Mouse (Mus musculus): Measurements from ENCODE around the gene Pip5kl1. TPM values are rescaled to one million over a fixed set of nuclear protein-coding genes. Genes with fewer than 3 reads are reported as not detected.

The Pip5kl1 gene
- polyA plus RNA-seq (2014; fragmentation: Illumina TruSeq; extraction: RNeasy Lipid Tissue Mini Kit (QIAGEN cat#74804); ENCODE audit: low read depth, low replicate concordance) = not detected

GRCm38 (mm10) chr2:32574497-32574896 lies at the start of gene Pip5kl1:
Pip5kl1 (plus strand) TSS chr2:32574797.

GRCm38 (mm10) chr2:32534733-32535471 lies 39.7 kb upstream of the Pip5kl1 start, which contains the start of gene Fam102a:
Fam102a (plus strand) TSS chr2:32535332.

GRCm38 (mm10) chr2:32570698-32571494 lies 3.7 kb upstream of the Pip5kl1 start, which contains the start of gene Dpm2:
Dpm2 (plus strand) TSS chr2:32570858.

GRCm38 (mm10) chr2:32575586-32576160 lies 1.1 kb downstream of the Pip5kl1 start, which contains the start of gene 9430097D07Rik:
9430097D07Rik (minus strand) TSS chr2:32575684.

GRCm38 (mm10) chr2:32586871-32587351 lies 12.3 kb downstream of the Pip5kl1 start, which contains the start of gene St6galnac4:
St6galnac4 (plus strand) TSS chr2:32587095.

GRCm38 (mm10) chr2:32599409-32599808 lies 24.8 kb downstream of the Pip5kl1 start, which contains the start of gene St6galnac6:
St6galnac6 (plus strand) TSS chr2:32599709.

GRCm38 (mm10) chr2:32621517-32621859 lies 46.9 kb downstream of the Pip5kl1 start, which contains the start of gene Ak1:
Ak1 (plus strand) TSS chr2:32621758.

Other genes with a start within 250 kb of the Pip5kl1 start
- gene Ciz1, start 222.5 kb upstream of the Pip5kl1 start, polyA plus RNA-seq (2014; fragmentation: Illumina TruSeq; extraction: RNeasy Lipid Tissue Mini Kit (QIAGEN cat#74804); ENCODE audit: low read depth, low replicate concordance) = 15.1 TPM
- 2.1 TPM for gene Dnm1, start 221.5 kb upstream of the Pip5kl1 start, polyA plus RNA-seq (2014; fragmentation: Illumina TruSeq; extraction: RNeasy Lipid Tissue Mini Kit (QIAGEN cat#74804); ENCODE audit: low read depth, low replicate concordance)
- 1.0 TPM for gene 1110008P14Rik, start 192.9 kb upstream of the Pip5kl1 start, polyA plus RNA-seq (2014; fragmentation: Illumina TruSeq; extraction: RNeasy Lipid Tissue Mini Kit (QIAGEN cat#74804); ENCODE audit: low read depth, low replicate concordance)
- 1.7 TPM for gene Lcn2, start 186.5 kb upstream of the Pip5kl1 start, polyA plus RNA-seq (2014; fragmentation: Illumina TruSeq; extraction: RNeasy Lipid Tissue Mini Kit (QIAGEN cat#74804); ENCODE audit: low read depth, low replicate concordance)
- gene Ptges2, start 178.9 kb upstream of the Pip5kl1 start, polyA plus RNA-seq (2014; fragmentation: Illumina TruSeq; extraction: RNeasy Lipid Tissue Mini Kit (QIAGEN cat#74804); ENCODE audit: low read depth, low replicate concordance) = 1.1 TPM
- 0.82 TPM for gene Naif1, start 124.3 kb upstream of the Pip5kl1 start, polyA plus RNA-seq (2014; fragmentation: Illumina TruSeq; extraction: RNeasy Lipid Tissue Mini Kit (QIAGEN cat#74804); ENCODE audit: low read depth, low replicate concordance)
- 2.2 TPM for gene Slc25a25, start 123.4 kb upstream of the Pip5kl1 start, polyA plus RNA-seq (2014; fragmentation: Illumina TruSeq; extraction: RNeasy Lipid Tissue Mini Kit (QIAGEN cat#74804); ENCODE audit: low read depth, low replicate concordance)
- gene Fam102a, start 39.5 kb upstream of the Pip5kl1 start, polyA plus RNA-seq (2014; fragmentation: Illumina TruSeq; extraction: RNeasy Lipid Tissue Mini Kit (QIAGEN cat#74804); ENCODE audit: low read depth, low replicate concordance) = 20.4 TPM
- 3.8 TPM for gene Dpm2, start 3.9 kb upstream of the Pip5kl1 start, polyA plus RNA-seq (2014; fragmentation: Illumina TruSeq; extraction: RNeasy Lipid Tissue Mini Kit (QIAGEN cat#74804); ENCODE audit: low read depth, low replicate concordance)
- gene 9430097D07Rik, start 887 bp downstream of the Pip5kl1 start, polyA plus RNA-seq (2014; fragmentation: Illumina TruSeq; extraction: RNeasy Lipid Tissue Mini Kit (QIAGEN cat#74804); ENCODE audit: low read depth, low replicate concordance) = not detected
- 8.4 TPM for gene St6galnac4, start 12.3 kb downstream of the Pip5kl1 start, polyA plus RNA-seq (2014; fragmentation: Illumina TruSeq; extraction: RNeasy Lipid Tissue Mini Kit (QIAGEN cat#74804); ENCODE audit: low read depth, low replicate concordance)
- 109 TPM for gene St6galnac6, start 24.9 kb downstream of the Pip5kl1 start, polyA plus RNA-seq (2014; fragmentation: Illumina TruSeq; extraction: RNeasy Lipid Tissue Mini Kit (QIAGEN cat#74804); ENCODE audit: low read depth, low replicate concordance)
- 1.3 TPM for gene Ak1, start 47.0 kb downstream of the Pip5kl1 start, polyA plus RNA-seq (2014; fragmentation: Illumina TruSeq; extraction: RNeasy Lipid Tissue Mini Kit (QIAGEN cat#74804); ENCODE audit: low read depth, low replicate concordance)
- 2.1 TPM for gene Eng, start 71.8 kb downstream of the Pip5kl1 start, polyA plus RNA-seq (2014; fragmentation: Illumina TruSeq; extraction: RNeasy Lipid Tissue Mini Kit (QIAGEN cat#74804); ENCODE audit: low read depth, low replicate concordance)
- gene Fpgs, start 129.3 kb downstream of the Pip5kl1 start, polyA plus RNA-seq (2014; fragmentation: Illumina TruSeq; extraction: RNeasy Lipid Tissue Mini Kit (QIAGEN cat#74804); ENCODE audit: low read depth, low replicate concordance) = 1.1 TPM
- gene Cdk9, start 138.3 kb downstream of the Pip5kl1 start, polyA plus RNA-seq (2014; fragmentation: Illumina TruSeq; extraction: RNeasy Lipid Tissue Mini Kit (QIAGEN cat#74804); ENCODE audit: low read depth, low replicate concordance) = 50.0 TPM
- gene Sh2d3c, start 146.3 kb downstream of the Pip5kl1 start, polyA plus RNA-seq (2014; fragmentation: Illumina TruSeq; extraction: RNeasy Lipid Tissue Mini Kit (QIAGEN cat#74804); ENCODE audit: low read depth, low replicate concordance) = 0.63 TPM
- gene 6330409D20Rik, start 166.2 kb downstream of the Pip5kl1 start, polyA plus RNA-seq (2014; fragmentation: Illumina TruSeq; extraction: RNeasy Lipid Tissue Mini Kit (QIAGEN cat#74804); ENCODE audit: low read depth, low replicate concordance) = not detected
- gene Tor2a, start 182.4 kb downstream of the Pip5kl1 start, polyA plus RNA-seq (2014; fragmentation: Illumina TruSeq; extraction: RNeasy Lipid Tissue Mini Kit (QIAGEN cat#74804); ENCODE audit: low read depth, low replicate concordance) = 1.7 TPM
- 0.41 TPM for gene Ttc16, start 200.8 kb downstream of the Pip5kl1 start, polyA plus RNA-seq (2014; fragmentation: Illumina TruSeq; extraction: RNeasy Lipid Tissue Mini Kit (QIAGEN cat#74804); ENCODE audit: low read depth, low replicate concordance)
- 3.2 TPM for gene Ptrh1, start 201.0 kb downstream of the Pip5kl1 start, polyA plus RNA-seq (2014; fragmentation: Illumina TruSeq; extraction: RNeasy Lipid Tissue Mini Kit (QIAGEN cat#74804); ENCODE audit: low read depth, low replicate concordance)
- not detected for gene Cfap157, start 209.6 kb downstream of the Pip5kl1 start, polyA plus RNA-seq (2014; fragmentation: Illumina TruSeq; extraction: RNeasy Lipid Tissue Mini Kit (QIAGEN cat#74804); ENCODE audit: low read depth, low replicate concordance)

Measured in sigmoid colon, adult 10 weeks (tissue).